Mouse (Mus musculus) CD4-positive naive resting alpha-beta T cell, adult 57 days (primary cell): Measurements from ENCODE around the gene Syde1. TPM values are rescaled to one million over a fixed set of nuclear protein-coding genes. Genes with fewer than 3 reads are reported as not detected.

Source experiments
- total RNA-seq: library from RNA; stranded (reverse); gene quantifications from one replicate; pipeline ENCODE4 v1.2.4, GENCODE M21; 2023

Syde1 gene
- 1.6 TPM for total RNA-seq

GRCm38 (mm10) chr10:78591406-78592328, at the start of gene Syde1:
TSS of gene Syde1 (minus strand) at chr10:78591964.

GRCm38 (mm10) chr10:78617974-78618373, 26.2 kb upstream of the Syde1 start, which contains the start of gene Olfr1357:
TSS of gene Olfr1357 (minus strand) at chr10:78618074.

GRCm38 (mm10) chr10:78574250-78575104, 17.3 kb downstream of the Syde1 start, which contains the start of gene Ilvbl:
TSS of gene Ilvbl (plus strand) at chr10:78574346.

Other genes with a start within 250 kb of the Syde1 start
- 108 TPM for gene Agpat3, start 239.5 kb downstream of the Syde1 start, total RNA-seq
- 265 TPM for gene Rrp1, start 178.9 kb downstream of the Syde1 start, total RNA-seq
- 28.7 TPM for gene Cstb, start 166.3 kb downstream of the Syde1 start, total RNA-seq
- 13.7 TPM for gene Pdxk, start 127.0 kb downstream of the Syde1 start, total RNA-seq
- gene Olfr1358, start 74.5 kb downstream of the Syde1 start, total RNA-seq, result not detected
- 107 TPM for gene Ilvbl, start 17.6 kb downstream of the Syde1 start, total RNA-seq
- gene Olfr1357, start 26.1 kb upstream of the Syde1 start, total RNA-seq, result not detected
- not detected for gene Casp14, start 126.3 kb upstream of the Syde1 start, total RNA-seq
- not detected for gene Ccdc105, start 161.1 kb upstream of the Syde1 start, total RNA-seq
- gene Slc1a6, start 188.5 kb upstream of the Syde1 start, total RNA-seq, result not detected